Mouse (Mus musculus) erythroblast, embryonic 14.5 days (primary cell): ENCODE results near the gene Slc38a9.

ENCODE experiments used
- GATA1 ChIP-seq: IDR thresholded peaks from 2 replicates; pipeline ENCODE4 v1.6.1; 2012; ENCODE audit warnings: low read length, inconsistent platforms, mixed read lengths
- TAL1 ChIP-seq: IDR thresholded peaks from 3 replicates; pipeline ENCODE4 v1.6.1; 2012; ENCODE audit warnings: low read length, inconsistent platforms, mixed read lengths

DNA sequence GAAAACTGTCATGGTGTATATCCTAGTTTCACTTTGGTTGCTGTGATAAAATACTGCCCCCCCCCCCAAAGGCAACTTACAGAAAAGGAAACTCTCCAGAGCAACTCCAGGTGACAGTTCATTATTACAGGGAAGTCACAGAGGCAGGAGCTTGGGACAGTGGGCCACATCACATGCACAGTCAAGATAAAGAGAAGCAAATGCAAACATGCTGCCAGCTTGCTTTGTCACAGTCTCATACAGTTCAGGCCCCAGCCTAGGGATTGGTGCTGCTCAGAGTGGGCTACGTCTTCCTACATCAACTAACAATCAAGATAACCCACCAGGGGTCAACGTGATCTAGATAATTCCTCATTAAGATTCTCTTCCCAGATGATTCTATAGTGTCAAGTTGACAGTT lies 89.3 kb downstream of the Slc38a9 start:
- TF ChIP-seq TAL1 (no peak), GATA1 (no peak)
